Mouse (Mus musculus) megakaryocyte, embryonic 14.5 days (primary cell): ENCODE measurements at regions not wholly inside any gene's neighbourhood (a gene's known extent, or its start where the extent isn't known, plus 50 kb on each side); places are given as distances from the start of the nearest gene placed in this dataset.

Experiments used
- FLI1 ChIP-seq: IDR thresholded peaks from 2 replicates; pipeline ENCODE4 v1.6.1; 2012; ENCODE audit warnings: low read length, inconsistent platforms, mixed read lengths
- GATA1 ChIP-seq: IDR thresholded peaks from 3 replicates; pipeline ENCODE4 v1.6.1; 2012; ENCODE audit warnings: mixed read lengths, low read length, inconsistent platforms, borderline replicate concordance

DNA sequence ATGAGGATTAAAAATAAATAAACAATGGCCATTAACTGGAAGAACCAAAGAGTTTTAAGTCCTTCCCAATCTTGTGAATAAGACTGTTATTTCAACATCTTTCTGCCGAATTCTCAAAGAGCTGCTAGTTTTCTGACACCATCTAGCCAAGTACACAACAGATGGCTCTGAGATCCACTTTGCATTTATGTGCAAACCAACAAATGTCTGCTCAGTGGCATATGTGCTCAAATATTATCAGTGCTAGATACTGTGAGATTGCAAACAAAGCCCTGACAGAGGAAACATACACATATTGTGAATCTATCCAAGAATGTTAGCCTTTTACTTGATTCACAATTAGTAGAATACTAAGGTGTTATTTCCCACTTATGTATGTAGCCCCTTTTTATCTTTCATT, 447.6 kb upstream of the Adam24 start:
- TF ChIP-seq GATA1 (no peak), FLI1 (no peak)
